Mouse (Mus musculus) heart, embryonic 15.5 days (tissue): Measurements from ENCODE around the gene Ppil1. TPM values are rescaled to one million over a fixed set of nuclear protein-coding genes. Genes with fewer than 3 reads are reported as not detected.
"Not testable (repeated sequence)": the region's sequence is repeated elsewhere in the genome, so short reads cannot be mapped to it uniquely, and the experiment has no call there.

Experiments
- ATAC-seq: fragments of 200-750 bp; cut with Nextera tagmentation; replicated peaks from 2 replicates; pipeline ENCODE4 v1.8.0; 2017; ENCODE audit warnings: low read depth, moderate TSS enrichment; ENCODE audit not compliant: insufficient number of reproducible peaks, insufficient read depth, low FRiP score
- H3K27ac ChIP-seq: fragments of 300-500 bp; sonication (generic); 2 replicates; pipeline ENCODE4 v1.5.1; 2015; ENCODE audit warnings: mild to moderate bottlenecking, inconsistent platforms
- H3K27me3 ChIP-seq: fragments of 300-500 bp; sonication (generic); 2 replicates; pipeline ENCODE4 v1.6.1; 2015; ENCODE audit warnings: inconsistent platforms
- H3K36me3 ChIP-seq: fragments of 300-500 bp; sonication (generic); 2 replicates; pipeline ENCODE4 v1.6.1; 2015; ENCODE audit warnings: mild to moderate bottlenecking, inconsistent platforms
- H3K4me1 ChIP-seq: fragments of 300-500 bp; sonication (generic); replicated peaks from 2 replicates; pipeline ENCODE4 v1.6.1; 2015; ENCODE audit warnings: inconsistent platforms
- H3K4me2 ChIP-seq: fragments of 300-500 bp; sonication (generic); 2 replicates; pipeline ENCODE4 v1.6.1; 2015; ENCODE audit warnings: inconsistent platforms, mild to moderate bottlenecking, moderate library complexity
- H3K4me3 ChIP-seq: fragments of 300-500 bp; sonication (generic); 2 replicates; pipeline ENCODE4 v1.5.1; 2015; ENCODE audit warnings: mild to moderate bottlenecking, inconsistent platforms
- H3K9ac ChIP-seq: fragments of 300-500 bp; sonication (generic); 2 replicates; pipeline ENCODE4 v1.6.1; 2015; ENCODE audit warnings: mild to moderate bottlenecking, inconsistent platforms
- H3K9me3 ChIP-seq: fragments of 300-500 bp; sonication (generic); replicated peaks from 2 replicates; pipeline ENCODE4 v1.6.1; 2016; ENCODE audit warnings: inconsistent platforms
- WGBS: fragments of 180-500 bp; shearing (Covaris S2); methylation state at CpG from one replicate; pipeline ENCODE4 v1.1.7; 2015; ENCODE audit warnings: mixed read lengths; 5-methylcytosine and 5-hydroxymethylcytosine counted together
- polyA plus RNA-seq: library from polyadenylated mRNA; unstranded; fragments of >200 nt; fragmentation: Nextera tagmentation; extraction: Ambion mirVana; gene quantifications from 2 replicates; pipeline ENCODE4 v1.2.1, GENCODE M21; 2015

Gene Ppil1
- polyA plus RNA-seq, 1 experiment from 2014 or later: 86.8 TPM

GRCm38 (mm10) chr17:29251608-29252390 lies 12.2 kb downstream of the Ppil1 start:
- H3K36me3 ChIP-seq: peaks cover 9% of the 10 kb centered on the region; the same call in 1 of the 2 replicates
- H3K4me2 ChIP-seq: peak overlapping the region; percentile 23
- peak; percentile 53 for ATAC-seq
- H3K9ac ChIP-seq: 0 out of 2 replicates have a peak overlapping the region, but pooled peaks have one; percentile 5
- no peaks in the 10 kb centered on the region for H3K27me3 ChIP-seq
- WGBS: 37% methylated on average over 15 of the region's 15 CpGs
- H3K9me3 ChIP-seq: no peaks in the 10 kb centered on the region
- H3K27ac ChIP-seq: peak overlapping the region; percentile 87
- H3K4me3 ChIP-seq: no peak overlapping the region
- H3K4me1 ChIP-seq: peaks cover 92% of the 10 kb centered on the region

DNA sequence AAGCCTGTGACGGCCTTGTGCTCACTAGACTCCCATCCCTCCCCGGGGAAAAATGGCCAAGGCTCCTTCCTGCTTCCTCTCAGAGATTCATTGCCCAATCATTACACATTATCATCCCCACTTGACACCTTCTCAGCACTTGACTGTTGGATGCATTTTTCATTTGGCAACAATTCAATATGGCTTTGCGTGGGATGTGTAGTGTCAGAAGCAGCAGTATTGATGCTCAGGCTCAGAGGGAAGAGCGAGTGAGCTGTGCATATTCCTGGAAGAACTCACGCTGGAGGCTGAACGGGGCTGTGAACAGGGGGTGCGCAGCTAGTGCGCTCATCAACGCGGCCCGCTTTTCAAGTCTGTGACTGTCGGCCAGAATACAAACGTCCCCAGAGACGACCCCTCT lies 13.0 kb downstream of the Ppil1 start:
- H3K27me3 ChIP-seq, H3K36me3 ChIP-seq, H3K4me3 ChIP-seq, H3K9me3 ChIP-seq, ATAC-seq, H3K9ac ChIP-seq: not testable (repeated sequence)
- H3K4me1 ChIP-seq: peaks cover 85% of the 10 kb centered on the region
- WGBS: 59% methylated on average over 14 of the region's 14 CpGs
- H3K27ac ChIP-seq: peak overlapping the region; percentile 87
- H3K4me2 ChIP-seq: 0 out of 2 replicates have a peak overlapping the region, but pooled peaks have one; percentile 17

DNA sequence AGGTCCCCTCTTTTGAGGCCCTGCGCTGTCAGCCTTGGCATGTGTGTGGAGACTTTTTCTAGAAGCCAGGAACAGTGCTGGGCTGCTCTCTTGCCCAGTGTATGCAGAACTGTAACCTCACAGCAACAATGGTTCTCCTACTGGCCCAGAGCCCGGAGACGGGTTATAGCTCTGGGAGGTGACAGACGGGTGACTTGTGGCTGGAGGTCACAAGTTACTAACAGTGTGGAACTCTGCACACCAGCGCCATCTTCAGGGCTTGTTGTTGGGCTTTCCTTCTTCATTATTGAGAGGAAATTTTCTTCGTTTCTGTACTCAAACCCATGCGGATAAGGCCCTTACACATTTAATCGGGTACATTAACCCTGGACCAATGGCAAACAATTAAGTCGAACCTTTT lies 14.5 kb downstream of the Ppil1 start:
- H3K36me3 ChIP-seq: peaks cover 9% of the 10 kb centered on the region; the same call in 1 of the 2 replicates
- H3K4me1 ChIP-seq: peaks cover 79% of the 10 kb centered on the region
- H3K4me2 ChIP-seq: no peak overlapping the region
- WGBS: 48% methylated on average over 9 of the region's 9 CpGs
- H3K4me3 ChIP-seq: no peak overlapping the region
- H3K9me3 ChIP-seq: no peaks in the 10 kb centered on the region
- peak overlapping the region; percentile 87 for H3K27ac ChIP-seq
- no peak for ATAC-seq
- H3K27me3 ChIP-seq: no peaks in the 10 kb centered on the region; the same call in 1 of the 2 replicates
- H3K9ac ChIP-seq: peak overlapping the region; percentile 13; the same call in 1 of the 2 replicates

- WGBS: 37% methylated on average over 13 of the region's 13 CpGs
- Histone ChIP-seq H3K4me3 (no peak overlapping the region), H3K4me2 (no peak overlapping the region), H3K27ac (peak overlapping the region; percentile 87), H3K9me3 (no peaks in the 10 kb centered on the region), H3K36me3 (peaks cover 9% of the 10 kb centered on the region; the same call in 1 of the 2 replicates), H3K27me3 (peaks cover 2% of the 10 kb centered on the region; the same call in 1 of the 2 replicates), H3K9ac (peak overlapping the region; percentile 7; the same call in 1 of the 2 replicates), H3K4me1 (peaks cover 65% of the 10 kb centered on the region)
- no peak for ATAC-seq
Measured at GRCm38 (mm10) chr17:29247881-29248280, 16.1 kb downstream of the Ppil1 start.

DNA sequence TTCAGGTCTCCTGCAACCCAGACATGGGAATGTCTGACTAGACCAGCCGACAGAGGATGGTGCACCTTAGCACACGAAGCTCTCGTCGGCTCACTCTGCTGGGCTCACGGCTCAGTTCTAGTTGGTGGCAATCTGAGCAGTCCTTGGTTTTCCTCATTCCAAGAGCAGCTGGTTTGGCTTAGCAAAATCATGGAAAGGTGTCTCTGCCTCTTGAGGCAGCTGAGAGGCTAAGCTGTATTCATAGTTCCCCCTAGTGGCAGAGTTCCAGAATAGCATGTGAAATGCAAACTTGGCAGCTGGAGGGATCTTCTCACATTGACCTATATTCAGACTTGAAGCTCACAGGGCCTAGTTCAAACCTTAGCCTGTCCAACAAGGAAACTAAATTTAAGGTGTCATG lies 17.4 kb downstream of the Ppil1 start:
- Histone ChIP-seq H3K4me3 (no peak overlapping the region), H3K9ac (no peak overlapping the region), H3K27me3 (peaks cover 2% of the 10 kb centered on the region; the same call in 1 of the 2 replicates), H3K4me1 (peaks cover 55% of the 10 kb centered on the region), H3K4me2 (no peak overlapping the region), H3K36me3 (peaks cover 9% of the 10 kb centered on the region; the same call in 1 of the 2 replicates), H3K9me3 (no peaks in the 10 kb centered on the region), H3K27ac (peak overlapping the region; percentile 87; the same call in 1 of the 2 replicates)
- WGBS: 19% methylated on average over 5 of the region's 5 CpGs
- ATAC-seq: no peak

DNA sequence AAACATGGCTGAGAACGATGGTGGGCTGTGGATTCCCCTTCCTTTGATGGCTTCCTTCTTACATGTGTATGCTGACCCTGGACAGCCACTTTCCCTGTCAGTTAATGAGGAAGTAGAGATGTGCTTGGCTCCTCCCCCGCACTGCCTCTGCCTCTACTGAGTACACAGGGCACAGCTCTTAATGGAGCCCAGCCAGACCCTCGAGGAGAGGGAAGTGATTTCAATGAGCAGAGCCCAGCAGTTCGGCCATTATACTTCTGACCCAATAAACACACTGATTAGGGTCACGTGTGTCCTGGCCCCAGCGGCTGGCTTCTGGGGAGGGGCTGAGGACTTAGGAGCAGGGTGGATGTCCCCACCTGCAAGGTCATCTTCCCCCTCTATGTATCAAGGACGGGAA lies 18.3 kb downstream of the Ppil1 start:
- H3K9ac ChIP-seq: no peak overlapping the region
- no peak for ATAC-seq
- H3K27me3 ChIP-seq: peaks cover 2% of the 10 kb centered on the region; the same call in 1 of the 2 replicates
- H3K9me3 ChIP-seq: no peaks in the 10 kb centered on the region
- H3K36me3 ChIP-seq: peaks cover 8% of the 10 kb centered on the region; the same call in 1 of the 2 replicates
- no peak overlapping the region for H3K4me3 ChIP-seq
- no peak overlapping the region for H3K27ac ChIP-seq
- WGBS: 48% methylated on average over 7 of the region's 7 CpGs
- peaks cover 50% of the 10 kb centered on the region for H3K4me1 ChIP-seq
- no peak overlapping the region for H3K4me2 ChIP-seq

DNA sequence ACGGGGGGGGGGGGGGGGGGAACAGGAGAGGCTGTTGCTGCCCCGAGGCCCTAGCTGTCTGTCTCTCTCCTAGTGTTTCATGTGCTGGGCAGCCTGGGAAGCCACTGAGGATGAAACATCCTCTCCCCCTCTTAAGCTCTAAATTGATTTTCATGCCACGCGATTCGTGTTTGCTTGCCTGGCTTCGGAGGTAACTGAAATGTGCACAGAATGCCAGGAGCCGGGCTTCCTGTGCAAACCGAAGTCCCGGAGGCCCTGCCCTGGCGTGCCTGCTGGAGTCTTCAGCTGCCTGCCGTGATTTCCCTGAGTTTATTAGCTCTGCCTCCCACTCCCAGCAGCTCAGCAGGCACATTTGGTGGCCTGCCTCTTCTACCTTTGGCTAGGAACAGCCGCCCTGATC lies 19.1 kb downstream of the Ppil1 start:
- WGBS: 37% methylated on average over 12 of the region's 12 CpGs
- Histone ChIP-seq H3K36me3 (0 out of 2 replicates have a peak, but pooled peaks cover 2% of the 10 kb centered on the region), H3K27ac (no peak overlapping the region)

GRCm38 (mm10) chr17:29238421-29238945 lies 25.5 kb downstream of the Ppil1 start:
- Histone ChIP-seq H3K9ac (peak overlapping the region; percentile 64), H3K4me3 (peak overlapping the region; percentile 61), H3K27me3 (peaks cover 58% of the 10 kb centered on the region), H3K4me2 (peak overlapping the region; percentile 100), H3K27ac (peak overlapping the region; percentile 29; the same call in 1 of the 2 replicates), H3K4me1 (peaks cover 30% of the 10 kb centered on the region), H3K9me3 (no peaks in the 10 kb centered on the region), H3K36me3 (no peaks in the 10 kb centered on the region)
- 3% methylated on average over 23 of the region's 23 CpGs for WGBS
- ATAC-seq: no peak

More for the DNA sequence above, 19.1 kb downstream of the Ppil1 start:
- no peak for ATAC-seq
- Histone ChIP-seq H3K9ac (no peak overlapping the region), H3K4me3 (no peak overlapping the region), H3K9me3 (no peaks in the 10 kb centered on the region), H3K4me2 (no peak overlapping the region), H3K4me1 (peaks cover 42% of the 10 kb centered on the region), H3K27me3 (peaks cover 2% of the 10 kb centered on the region; the same call in 1 of the 2 replicates)

DNA sequence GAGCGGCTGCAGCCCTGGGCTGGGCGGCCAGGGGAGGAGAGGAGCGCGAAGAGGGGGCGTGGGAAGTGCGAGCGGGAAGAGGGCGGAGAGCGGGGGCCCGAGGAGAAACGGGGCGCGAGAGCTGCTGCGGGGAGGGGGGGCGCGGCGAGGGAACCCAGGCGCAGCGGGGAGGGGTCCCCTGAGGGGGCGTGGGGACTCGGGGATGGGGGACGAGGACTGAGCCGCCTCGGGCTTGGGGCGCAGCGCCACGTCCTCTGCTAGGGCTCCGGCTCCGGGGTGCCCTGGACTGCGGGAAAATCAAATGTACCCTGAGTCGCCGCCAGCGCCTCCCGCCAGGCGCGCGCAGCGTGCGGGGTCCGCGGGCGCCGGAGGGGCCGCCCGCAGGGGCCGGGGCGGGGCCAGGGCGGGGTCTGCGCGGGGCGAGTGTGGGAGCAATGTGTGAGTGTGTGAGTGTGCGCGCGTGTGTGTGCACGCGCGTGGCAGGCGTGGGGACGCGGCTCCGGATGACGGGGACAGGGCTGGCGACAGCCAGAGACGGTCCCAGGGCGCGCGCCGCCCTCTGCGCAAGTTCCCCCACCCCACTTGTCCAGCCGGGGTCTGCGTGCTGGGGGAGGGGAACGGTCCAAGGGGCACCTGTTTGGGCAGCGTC lies 26.1 kb downstream of the Ppil1 start, which contains the start of gene Cpne5:
Gene Cpne5, minus strand, starts transcription at position 396 of the 649 bp plus-strand sequence.
- H3K4me2 ChIP-seq: peak within 1 kb of the TSS; percentile 100
- no peaks in the 10 kb centered on the region for H3K9me3 ChIP-seq
- H3K27ac ChIP-seq: peak within 1 kb of the TSS; percentile 29
- peak within 1 kb of the TSS; percentile 64 for H3K9ac ChIP-seq
- H3K4me3 ChIP-seq: peak within 1 kb of the TSS; percentile 61
- H3K27me3 ChIP-seq: peaks cover 58% of the 10 kb centered on the region
- peak; percentile 50; the same call in 1 of the 2 replicates for ATAC-seq
- under 1% methylated on average over 53 of the region's 73 CpGs for WGBS
- no peaks in the 10 kb centered on the region for H3K36me3 ChIP-seq
- H3K4me1 ChIP-seq: peaks cover 30% of the 10 kb centered on the region

DNA sequence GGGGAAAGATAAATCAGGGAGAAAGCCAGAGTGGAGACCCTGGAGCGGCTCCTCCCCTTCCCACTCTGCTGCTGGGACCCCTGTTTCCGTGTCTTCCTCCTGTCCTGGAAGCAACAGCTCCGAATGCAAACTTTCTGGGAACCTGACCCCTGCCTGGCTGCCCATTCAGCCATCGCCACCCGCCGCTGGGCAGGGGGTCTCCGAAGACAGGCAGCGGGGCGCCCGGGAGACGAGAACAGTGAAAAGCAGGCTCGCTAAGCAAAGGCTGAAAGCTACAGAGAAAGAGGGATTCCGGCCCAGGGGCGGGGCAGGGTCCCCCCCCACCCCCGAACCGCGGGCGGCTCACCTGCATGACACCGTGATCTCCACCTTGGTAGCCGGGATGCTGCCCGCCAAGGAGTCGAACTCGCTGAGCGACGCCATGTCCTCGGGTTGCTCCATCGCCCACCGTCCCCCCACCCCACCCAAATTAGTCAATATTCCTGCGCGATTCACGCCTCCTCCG lies 26.7 kb downstream of the Ppil1 start:
- Histone ChIP-seq H3K4me2 (peak overlapping the region; percentile 100), H3K9me3 (no peaks in the 10 kb centered on the region), H3K27ac (0 out of 2 replicates have a peak overlapping the region, but pooled peaks have one; percentile 29), H3K4me1 (peaks cover 30% of the 10 kb centered on the region), H3K36me3 (no peaks in the 10 kb centered on the region), H3K27me3 (peaks cover 58% of the 10 kb centered on the region), H3K9ac (peak overlapping the region; percentile 64), H3K4me3 (peak overlapping the region; percentile 61)
- 3% methylated on average over 32 of the region's 32 CpGs for WGBS
- ATAC-seq: no peak

DNA sequence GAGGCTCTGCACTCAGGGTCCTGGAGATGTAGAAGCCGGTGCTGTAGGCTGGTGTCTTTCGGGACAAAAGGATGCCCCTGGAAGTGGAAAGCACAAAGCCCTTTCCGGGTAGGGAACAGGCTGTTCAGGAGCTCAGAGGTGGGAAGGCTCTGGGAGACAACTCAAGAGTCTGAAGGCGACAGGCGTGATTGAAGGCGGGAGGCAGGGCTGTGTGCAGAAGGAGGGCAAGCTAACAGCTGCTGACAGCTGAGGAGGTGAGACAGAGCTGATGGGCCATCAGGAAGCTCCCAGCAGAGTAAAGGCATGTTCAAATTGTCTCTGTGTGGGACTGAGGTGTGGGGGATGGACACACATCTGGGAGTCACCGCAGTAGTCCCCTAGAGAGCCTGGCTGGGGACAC lies 27.9 kb downstream of the Ppil1 start:
- WGBS: 50% methylated on average over 7 of the region's 7 CpGs
- ATAC-seq: no peak
- H3K4me1 ChIP-seq: peaks cover 24% of the 10 kb centered on the region
- H3K27ac ChIP-seq: no peak overlapping the region
- H3K9ac ChIP-seq: no peak overlapping the region
- H3K4me2 ChIP-seq: peak overlapping the region; percentile 100
- H3K9me3 ChIP-seq: no peaks in the 10 kb centered on the region
- H3K36me3 ChIP-seq: no peaks in the 10 kb centered on the region
- peaks cover 62% of the 10 kb centered on the region for H3K27me3 ChIP-seq
- H3K4me3 ChIP-seq: peak overlapping the region; percentile 61; the same call in 1 of the 2 replicates
